In genomic region chr5:149970261-149970660, GRCm38 (mm10) we compare ENCODE assay signal across 33 mouse cellular contexts. TPM values are rescaled to one million over a fixed set of nuclear protein-coding genes. Genes with fewer than 3 reads are reported as not detected.
"Had no signal": no experiment of that assay in that cellular context is flagged by ENCODE, and none has a peak within 500 bp of the region (broad histone marks: within the 10 kb centered on the region; RNA-seq: fewer than 3 reads in every experiment).

No protein-coding gene starts in this region.

- DNase-seq: left cerebral cortex, postnatal 4 days; liver; liver, embryonic 13.5 days; liver, postnatal 0 days; lung, adult 18-20 months; lung, adult 2 months; lung, embryonic 14.5 days; lung, postnatal 10 days; lung, postnatal 14 days; lung, postnatal 36 days; lung, postnatal 4 days; midbrain, embryonic 14.5 days had no signal

- H3K4me3 ChIP-seq: limb, embryonic 10.5 days; limb, embryonic 12.5 days; limb, embryonic 13.5 days; limb, embryonic 15.5 days; liver, embryonic 12.5 days; liver, embryonic 13.5 days; liver, embryonic 15.5 days; lung, embryonic 15.5 days; megakaryocyte, embryonic 14.5 days; midbrain, embryonic 10.5 days; midbrain, embryonic 12.5 days; midbrain, embryonic 13.5 days; midbrain, embryonic 15.5 days; myocyte; neural tube, embryonic 12.5 days had no signal

- H3K27ac ChIP-seq: limb, embryonic 10.5 days; limb, embryonic 12.5 days; limb, embryonic 13.5 days; limb, embryonic 15.5 days; liver, embryonic 12.5 days; liver, embryonic 13.5 days; liver, embryonic 14.5 days; liver, embryonic 15.5 days; lung, embryonic 15.5 days; macrophage; midbrain, embryonic 10.5 days; midbrain, embryonic 12.5 days; midbrain, embryonic 13.5 days; midbrain, embryonic 15.5 days; neural tube, embryonic 12.5 days had no signal

RNA-seq across cellular contexts. Expression of gene Rxfp2, which starts 48.2 kb away (rescaled TPM):
- total RNA-seq: liver, adult 2 months; megakaryocyte progenitor cell, adult 5-6 weeks; megakaryocyte, adult 5-6 weeks; megakaryocyte-erythroid progenitor cell, adult 5-6 weeks; monocyte, adult 5-6 weeks had no signal
